Mouse (Mus musculus): ENCODE measurements around the gene Col6a3.

Col6a3 gene

GRCm38 (mm10) chr1:90720610-90721241, 123.0 kb downstream of the Col6a3 start:
- DNase-seq, result no peak

- no peak for DNase-seq
These were observed 124.8 kb downstream of the Col6a3 start for GRCm38 (mm10) chr1:90718826-90719550.

- DNase-seq, result no peak
These were observed 127.5 kb downstream of the Col6a3 start for GRCm38 (mm10) chr1:90716258-90716657.

Data from B cell, adult 2 months (primary cell).